Mouse (Mus musculus): ENCODE results near the gene Ccdc32. TPM values are rescaled to one million over a fixed set of nuclear protein-coding genes. Genes with fewer than 3 reads are reported as not detected.

The Ccdc32 gene
- polyA plus RNA-seq (2015; fragmentation: Nextera tagmentation; extraction: Ambion mirVana): 40.7 and 41.2 TPM in 2 replicates

DNA sequence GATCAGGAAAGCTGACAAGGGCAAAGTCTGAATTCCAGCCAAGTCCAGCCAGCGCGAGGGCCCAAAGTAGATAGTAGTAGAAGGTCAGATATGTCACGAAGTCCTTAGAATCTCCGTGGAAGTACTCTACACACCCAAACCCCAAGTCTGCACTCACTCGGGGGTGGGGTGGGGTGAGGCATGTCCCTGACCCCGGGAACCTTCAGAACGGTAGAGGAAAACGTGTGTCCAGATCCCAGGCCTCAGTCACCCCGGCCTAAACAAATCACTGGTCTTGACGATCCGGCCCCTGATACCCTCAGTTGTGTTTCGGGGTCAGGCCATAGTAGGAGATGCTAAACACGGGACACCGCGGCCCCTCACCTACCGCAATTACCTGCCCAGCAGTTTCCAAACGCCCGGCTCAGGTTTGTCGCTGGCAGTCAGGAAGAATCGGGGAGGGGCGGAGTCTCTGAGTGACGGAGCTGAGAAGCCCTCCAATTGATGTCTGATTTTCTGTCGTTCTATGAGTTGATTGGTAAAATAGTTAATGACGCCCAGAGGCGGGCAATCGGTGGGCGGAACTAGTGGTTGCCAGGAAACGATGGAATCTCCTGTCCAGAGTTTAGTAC is at the start of gene Ccdc32:
TSS of gene Ccdc32 (minus strand) at position 453 of the 611 bp plus-strand sequence.
- peak; percentile 97 for ATAC-seq (ENCODE audit: low FRiP score)
- peaks cover 6% of the 10 kb centered on the region; the same call in 1 of the 2 replicates for H3K36me3 ChIP-seq
- H3K9ac ChIP-seq (replicated peaks): peak within 1 kb of the TSS; percentile 69
- no peaks in the 10 kb centered on the region for H3K9me3 ChIP-seq (replicated peaks)
- H3K27me3 ChIP-seq (replicated peaks): 0 out of 2 replicates have a peak, but pooled peaks cover 7% of the 10 kb centered on the region
- no peak within 1 kb of the TSS for H3K27ac ChIP-seq (replicated peaks)
- WGBS: 1% methylated on average over 28 of the region's 28 CpGs
- H3K4me3 ChIP-seq (replicated peaks): peak within 1 kb of the TSS; percentile 74
- H3K4me1 ChIP-seq: peaks cover 22% of the 10 kb centered on the region
- H3K4me2 ChIP-seq: peak within 1 kb of the TSS; percentile 79

DNA sequence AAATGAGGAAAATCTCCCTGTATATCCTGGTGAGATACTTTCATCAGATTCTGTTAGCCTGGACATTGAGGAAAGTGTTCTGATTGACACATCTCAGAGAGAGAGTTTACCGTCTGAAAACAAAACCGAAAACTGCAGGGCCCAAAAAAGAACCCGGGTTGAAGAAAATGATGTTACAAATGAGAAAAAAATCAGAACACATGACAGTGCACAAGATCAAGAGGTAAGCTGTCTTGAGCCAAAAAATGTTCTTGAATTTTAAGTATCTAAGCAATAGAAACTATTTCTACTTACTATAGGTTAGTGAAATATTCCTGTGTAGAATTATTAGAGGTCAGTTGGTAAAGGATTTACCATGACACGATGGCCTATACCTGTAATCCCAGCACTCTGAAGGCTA is 43.2 kb upstream of the Ccdc32 start:
- no peaks in the 10 kb centered on the region for H3K27me3 ChIP-seq (replicated peaks)
- no peaks in the 10 kb centered on the region for H3K4me1 ChIP-seq
- 94% methylated on average over 4 of the region's 4 CpGs for WGBS
- no peaks in the 10 kb centered on the region for H3K9me3 ChIP-seq (replicated peaks)
- ATAC-seq (ENCODE audit: low FRiP score): no peak
- H3K9ac ChIP-seq (replicated peaks): no peak overlapping the region
- H3K27ac ChIP-seq (replicated peaks): no peak overlapping the region
- H3K36me3 ChIP-seq: no peaks in the 10 kb centered on the region
- H3K4me3 ChIP-seq (replicated peaks): no peak overlapping the region
- H3K4me2 ChIP-seq: no peak overlapping the region

DNA sequence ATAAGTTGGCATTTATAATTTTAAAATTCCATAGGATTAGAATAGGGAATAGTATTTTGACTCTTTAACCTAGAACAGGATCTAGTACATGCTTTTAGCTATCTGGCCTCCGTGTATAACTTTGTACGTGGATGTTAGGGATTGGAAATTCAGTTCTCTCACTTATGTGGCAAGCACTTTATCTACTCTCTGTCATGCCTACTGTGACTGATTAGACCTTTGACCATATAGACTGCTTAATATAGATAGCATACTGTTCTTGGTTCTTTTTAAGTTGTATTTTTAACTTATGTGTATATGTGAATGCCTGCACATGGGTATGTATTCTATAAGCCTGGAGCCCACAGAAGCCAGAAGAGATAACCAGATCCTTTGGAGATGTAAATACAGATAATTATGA is 30.9 kb upstream of the Ccdc32 start:
- Histone ChIP-seq H3K4me2 (no peak overlapping the region), H3K27me3 (replicated peaks) (no peaks in the 10 kb centered on the region), H3K9me3 (replicated peaks) (no peaks in the 10 kb centered on the region), H3K9ac (replicated peaks) (no peak overlapping the region), H3K36me3 (no peaks in the 10 kb centered on the region), H3K4me1 (no peaks in the 10 kb centered on the region), H3K4me3 (replicated peaks) (no peak overlapping the region), H3K27ac (replicated peaks) (no peak overlapping the region)
- ATAC-seq (ENCODE audit: low FRiP score): no peak
- WGBS: 95% methylated on average over 2 of the region's 2 CpGs

DNA sequence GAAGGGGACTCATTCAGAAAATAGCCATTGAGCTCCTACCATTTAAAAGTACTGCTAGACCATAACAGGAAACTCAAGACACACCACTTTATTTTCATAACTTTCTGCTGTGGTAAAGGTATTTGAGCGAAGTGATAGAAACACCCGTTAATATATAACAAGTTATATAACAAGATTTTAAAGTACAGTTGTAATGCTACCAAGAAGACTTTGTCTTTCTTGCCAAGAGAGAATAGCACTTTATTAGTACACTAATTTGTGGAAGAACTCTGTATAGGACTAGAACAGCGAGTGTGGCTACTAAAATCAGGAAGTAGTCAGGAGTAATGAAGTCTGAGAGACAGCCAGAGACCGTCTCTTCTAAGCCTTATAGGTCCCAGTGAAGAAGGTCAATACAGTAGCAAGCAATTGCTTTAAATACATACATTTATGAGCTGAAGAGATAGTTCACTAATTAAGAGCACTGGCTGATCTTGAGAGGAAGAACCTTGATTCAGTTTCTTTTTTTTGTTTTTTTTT is 21.0 kb upstream of the Ccdc32 start:
- Histone ChIP-seq H3K27me3 (replicated peaks) (no peaks in the 10 kb centered on the region), H3K4me2 (no peak overlapping the region), H3K4me3 (replicated peaks) (no peak overlapping the region), H3K9me3 (replicated peaks) (no peaks in the 10 kb centered on the region), H3K4me1 (peaks cover 9% of the 10 kb centered on the region), H3K9ac (replicated peaks) (no peak overlapping the region), H3K27ac (replicated peaks) (no peak overlapping the region), H3K36me3 (no peaks in the 10 kb centered on the region)
- WGBS: 88% methylated on average over 4 of the region's 4 CpGs
- no peak for ATAC-seq (ENCODE audit: low FRiP score)

DNA sequence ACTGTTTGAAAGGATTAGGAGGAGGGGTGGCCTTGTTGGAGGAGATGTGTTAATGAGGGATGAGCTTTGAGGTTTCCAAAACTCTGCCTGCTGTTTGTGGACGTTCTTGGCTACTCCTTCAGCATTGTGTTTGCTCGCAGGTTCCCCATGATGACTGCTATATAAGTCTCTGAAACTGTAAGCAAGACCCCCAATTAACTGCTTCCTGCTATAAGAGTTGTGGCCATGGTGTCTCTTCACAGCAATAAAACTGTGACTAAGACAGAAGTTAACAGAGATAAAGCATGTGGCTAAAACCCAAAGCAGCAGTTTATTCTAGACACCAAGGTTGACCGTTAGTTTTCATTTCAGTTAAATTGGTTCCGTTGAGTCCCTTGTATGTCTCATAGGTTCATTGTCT is 18.7 kb upstream of the Ccdc32 start:
- H3K4me1 ChIP-seq: peaks cover 9% of the 10 kb centered on the region
- H3K9me3 ChIP-seq (replicated peaks): no peaks in the 10 kb centered on the region
- H3K27ac ChIP-seq (replicated peaks): no peak overlapping the region
- WGBS: 7% methylated on average over 4 of the region's 4 CpGs
- no peaks in the 10 kb centered on the region for H3K27me3 ChIP-seq (replicated peaks)
- no peaks in the 10 kb centered on the region for H3K36me3 ChIP-seq
- no peak overlapping the region; the same call in 1 of the 2 replicates for H3K9ac ChIP-seq (replicated peaks)
- no peak for ATAC-seq (ENCODE audit: low FRiP score)
- H3K4me3 ChIP-seq (replicated peaks): peak overlapping the region; percentile 77
- H3K4me2 ChIP-seq: peak overlapping the region; percentile 91

DNA sequence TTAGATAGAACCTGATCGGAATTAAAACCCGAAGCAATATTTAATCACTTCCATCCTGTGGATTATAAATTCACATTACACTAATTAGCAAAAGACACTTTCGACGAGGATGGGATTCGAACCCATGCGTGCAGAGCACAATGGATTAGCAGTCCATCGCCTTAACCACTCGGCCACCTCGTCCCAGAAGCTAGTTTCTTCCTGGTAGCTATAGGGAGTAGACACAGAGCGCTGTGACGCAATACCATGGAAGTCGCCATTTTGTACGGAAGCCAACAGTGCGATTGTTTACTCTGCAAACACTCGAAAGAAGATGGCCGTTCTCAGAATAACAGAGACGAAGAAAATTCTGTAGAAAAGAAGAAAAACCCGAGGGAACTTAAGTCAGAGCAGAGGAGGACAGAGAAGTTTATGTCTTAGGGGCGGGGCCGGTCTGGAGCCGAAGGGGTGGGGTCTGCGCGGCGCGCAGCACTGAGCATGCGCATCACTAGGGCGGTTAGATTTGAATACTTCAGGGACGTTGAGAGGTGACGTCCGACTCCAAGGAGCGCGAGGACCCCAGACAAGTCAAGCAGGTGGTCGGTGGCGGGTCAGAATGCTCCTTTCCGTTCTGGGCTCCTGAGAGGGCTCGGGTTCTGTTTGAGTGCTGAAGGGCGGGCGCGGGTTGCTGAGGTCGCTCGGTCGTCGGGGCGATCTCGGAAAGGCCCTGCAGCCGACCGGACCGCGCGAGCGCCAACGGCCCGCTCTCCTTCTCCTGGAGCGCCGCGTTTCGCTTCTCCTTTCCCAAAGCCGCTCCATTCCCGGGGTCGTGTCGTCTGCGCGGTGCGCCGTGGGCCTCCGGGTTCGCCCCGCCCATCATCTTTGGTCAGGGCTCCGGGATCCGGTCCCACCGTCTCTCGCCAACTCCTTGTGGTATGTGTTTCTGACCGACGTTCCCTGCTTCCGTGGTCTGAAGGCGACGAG is 17.7 kb upstream of the Ccdc32 start, which contains the start of gene Knl1:
TSS of gene Knl1 (plus strand) at position 471 of the 963 bp plus-strand sequence.
- H3K9ac ChIP-seq (replicated peaks): peak within 1 kb of the TSS; percentile 47
- peak within 1 kb of the TSS; percentile 89 for H3K27ac ChIP-seq (replicated peaks)
- H3K4me3 ChIP-seq (replicated peaks): peak within 1 kb of the TSS; percentile 77
- no peaks in the 10 kb centered on the region for H3K27me3 ChIP-seq (replicated peaks)
- H3K9me3 ChIP-seq (replicated peaks): no peaks in the 10 kb centered on the region
- peak within 1 kb of the TSS; percentile 91 for H3K4me2 ChIP-seq
- peaks cover 9% of the 10 kb centered on the region for H3K4me1 ChIP-seq
- ATAC-seq (ENCODE audit: low FRiP score): peak; percentile 98
- WGBS: under 1% methylated on average over 77 of the region's 77 CpGs
- H3K36me3 ChIP-seq: no peaks in the 10 kb centered on the region; the same call in 1 of the 2 replicates

DNA sequence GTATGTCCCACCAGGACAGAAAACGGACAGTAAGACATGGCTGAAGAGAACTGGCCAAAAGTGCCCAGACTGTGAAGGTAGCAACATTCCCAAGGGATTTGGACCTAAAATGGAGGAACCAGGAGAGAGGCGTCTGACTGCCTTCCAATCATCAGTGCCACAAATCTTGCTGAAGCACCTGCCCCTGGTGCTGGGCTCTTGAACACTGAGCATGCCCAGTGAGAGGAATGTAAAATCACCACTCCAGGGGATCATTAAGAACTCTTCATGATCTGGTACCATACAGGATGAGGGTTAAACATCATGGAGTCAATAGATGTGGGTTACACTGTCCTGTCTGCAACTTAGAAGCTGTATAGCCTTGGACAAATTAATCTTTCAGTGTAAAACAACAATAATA is 16.0 kb upstream of the Ccdc32 start:
- Histone ChIP-seq H3K4me2 (no peak overlapping the region), H3K36me3 (peaks cover 3% of the 10 kb centered on the region; the same call in 1 of the 2 replicates), H3K4me1 (peaks cover 9% of the 10 kb centered on the region), H3K4me3 (replicated peaks) (no peak overlapping the region), H3K27me3 (replicated peaks) (no peaks in the 10 kb centered on the region), H3K27ac (replicated peaks) (no peak overlapping the region), H3K9ac (replicated peaks) (no peak overlapping the region), H3K9me3 (replicated peaks) (no peaks in the 10 kb centered on the region)
- 57% methylated on average over 2 of the region's 2 CpGs for WGBS
- no peak for ATAC-seq (ENCODE audit: low FRiP score)

DNA sequence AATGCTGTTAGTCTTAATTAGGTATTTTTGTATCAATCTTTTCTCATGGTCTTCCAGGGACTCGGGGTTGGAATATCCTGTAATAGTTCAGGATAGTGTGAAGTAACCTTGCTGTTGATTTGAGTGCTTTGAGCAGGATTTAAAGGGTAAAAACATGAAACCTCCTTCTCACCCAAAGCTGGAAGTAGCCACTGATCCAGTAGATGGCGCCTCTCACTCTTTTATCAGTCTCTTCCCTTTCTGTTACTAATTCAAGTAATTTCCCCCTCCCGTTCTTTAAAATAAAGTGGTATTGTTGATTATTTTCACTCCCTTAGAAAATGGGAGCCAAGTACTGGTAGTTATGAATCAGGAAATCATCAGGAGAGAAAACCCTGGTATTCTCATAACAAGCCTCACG is 11.7 kb upstream of the Ccdc32 start:
- Histone ChIP-seq H3K36me3 (peaks cover 26% of the 10 kb centered on the region), H3K27ac (replicated peaks) (no peak overlapping the region), H3K27me3 (replicated peaks) (no peaks in the 10 kb centered on the region), H3K9ac (replicated peaks) (no peak overlapping the region), H3K4me3 (replicated peaks) (no peak overlapping the region), H3K4me2 (no peak overlapping the region), H3K9me3 (replicated peaks) (no peaks in the 10 kb centered on the region), H3K4me1 (peaks cover 5% of the 10 kb centered on the region)
- 55% methylated on average over 4 of the region's 4 CpGs for WGBS
- ATAC-seq (ENCODE audit: low FRiP score): no peak

DNA sequence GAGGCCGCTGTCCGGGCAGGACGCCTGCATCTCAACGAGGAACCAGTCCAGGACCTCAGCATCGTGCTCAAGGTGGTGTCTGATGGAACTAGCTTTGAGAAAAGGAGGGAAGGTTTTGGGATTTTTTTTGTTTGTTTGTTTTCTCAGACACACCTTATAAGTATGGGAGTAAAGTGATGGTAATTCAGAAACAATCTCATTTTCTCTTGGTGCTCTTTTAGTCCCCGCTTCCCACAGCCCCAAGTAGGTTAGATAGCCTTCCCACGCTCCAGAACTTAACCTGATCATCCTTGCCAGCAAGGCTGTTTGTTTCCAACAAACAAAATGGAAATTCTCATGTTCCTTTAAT is 6.2 kb upstream of the Ccdc32 start:
- WGBS: 9% methylated on average over 7 of the region's 7 CpGs

DNA sequence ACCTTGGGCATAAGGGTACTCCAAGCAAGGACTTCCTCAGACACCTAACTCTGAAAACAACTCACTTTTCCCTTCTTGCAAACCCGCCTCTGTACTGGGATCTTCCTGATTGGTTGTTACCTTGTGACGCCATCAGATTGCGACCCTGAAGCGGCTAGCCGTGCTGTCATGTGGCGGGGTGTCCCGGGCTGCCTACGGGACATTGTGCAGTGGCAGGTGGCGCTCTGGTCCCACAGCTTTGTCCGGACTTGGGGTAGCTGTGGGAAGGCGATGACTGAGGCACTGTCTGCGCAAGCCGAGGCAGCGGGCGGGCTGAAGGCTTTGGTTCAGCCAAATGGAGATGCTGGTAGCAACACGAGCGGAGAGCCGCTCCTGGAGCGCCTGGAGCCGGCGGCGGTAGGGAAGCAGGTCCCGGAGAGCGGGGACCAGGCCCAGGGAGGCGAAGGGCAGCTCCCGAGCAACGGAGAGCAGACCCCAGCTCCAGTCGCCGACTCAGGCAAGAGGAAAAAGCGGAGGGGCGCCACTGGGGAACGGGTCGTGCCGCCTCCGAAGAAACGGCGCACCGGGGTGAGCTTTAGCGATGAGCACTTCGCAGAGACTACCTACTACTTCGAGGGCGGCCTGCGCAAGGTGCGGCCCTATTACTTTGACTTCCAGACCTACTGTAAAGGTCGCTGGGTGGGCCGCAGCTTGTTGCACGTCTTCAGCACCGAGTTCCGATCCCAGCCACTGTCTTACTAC is 5.6 kb upstream of the Ccdc32 start, which contains the start of gene Rpusd2:
TSS of gene Rpusd2 (plus strand) at position 135 of the 741 bp plus-strand sequence.
- Histone ChIP-seq H3K36me3 (peaks cover 23% of the 10 kb centered on the region), H3K9me3 (replicated peaks) (no peaks in the 10 kb centered on the region), H3K27me3 (replicated peaks) (0 out of 2 replicates have a peak, but pooled peaks cover 7% of the 10 kb centered on the region), H3K9ac (replicated peaks) (peak within 1 kb of the TSS; percentile 76), H3K4me2 (peak within 1 kb of the TSS; percentile 84), H3K4me1 (peaks cover 17% of the 10 kb centered on the region), H3K27ac (replicated peaks) (peak within 1 kb of the TSS; percentile 82), H3K4me3 (replicated peaks) (peak within 1 kb of the TSS; percentile 79)
- peak; percentile 96 for ATAC-seq (ENCODE audit: low FRiP score)
- under 1% methylated on average over 49 of the region's 49 CpGs for WGBS

More for the DNA sequence above, 6.2 kb upstream of the Ccdc32 start:
- H3K36me3 ChIP-seq: peaks cover 23% of the 10 kb centered on the region
- H3K4me3 ChIP-seq (replicated peaks): peak overlapping the region; percentile 79
- H3K27me3 ChIP-seq (replicated peaks): 0 out of 2 replicates have a peak, but pooled peaks cover 7% of the 10 kb centered on the region
- H3K9me3 ChIP-seq (replicated peaks): no peaks in the 10 kb centered on the region
- H3K27ac ChIP-seq (replicated peaks): peak overlapping the region; percentile 82; the same call in 1 of the 2 replicates
- no peak; the same call in 1 of the 2 replicates for ATAC-seq (ENCODE audit: low FRiP score)
- peaks cover 16% of the 10 kb centered on the region for H3K4me1 ChIP-seq
- peak overlapping the region; percentile 84 for H3K4me2 ChIP-seq
- peak overlapping the region; percentile 76 for H3K9ac ChIP-seq (replicated peaks)

DNA sequence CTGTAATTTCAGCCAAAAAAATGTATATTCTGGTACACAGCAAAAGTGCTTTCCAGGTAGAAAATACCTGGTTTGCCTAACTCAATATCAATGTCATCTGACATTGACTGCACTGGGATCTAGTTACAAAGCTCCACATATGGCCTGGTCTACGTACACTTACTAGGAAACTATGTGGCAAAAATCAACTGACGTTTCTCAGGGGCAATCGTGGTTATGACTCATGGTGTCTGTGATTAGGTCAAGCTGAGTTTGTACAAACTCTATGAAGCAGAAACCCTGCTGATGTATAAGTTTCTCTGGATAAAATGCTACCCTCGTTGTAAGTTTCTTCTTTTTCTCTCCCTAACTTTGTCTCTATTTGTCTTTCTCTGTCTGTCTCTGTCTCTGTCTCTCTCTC is 3.0 kb upstream of the Ccdc32 start:
- Histone ChIP-seq H3K27me3 (replicated peaks) (0 out of 2 replicates have a peak, but pooled peaks cover 7% of the 10 kb centered on the region), H3K27ac (replicated peaks) (no peak overlapping the region), H3K36me3 (peaks cover 4% of the 10 kb centered on the region), H3K4me3 (replicated peaks) (no peak overlapping the region), H3K9me3 (replicated peaks) (no peaks in the 10 kb centered on the region), H3K4me2 (no peak overlapping the region), H3K9ac (replicated peaks) (no peak overlapping the region), H3K4me1 (peaks cover 36% of the 10 kb centered on the region)
- WGBS: 74% methylated on average over 4 of the region's 4 CpGs
- no peak for ATAC-seq (ENCODE audit: low FRiP score)
